Mouse (Mus musculus) spleen, adult 2 months (tissue): ENCODE measurements around the gene Prss54.

Source experiments
- CTCF ChIP-seq: fragments of 200-500 bp; IDR thresholded peaks from 2 replicates; pipeline ENCODE4 v1.5.1; 2011; ENCODE audit warnings: mild to moderate bottlenecking, inconsistent platforms; ENCODE audit not compliant: insufficient read depth, insufficient read length, insufficient replicate concordance; ENCODE audit errors: extremely low read depth
- POLR2A ChIP-seq: fragments of 200-500 bp; IDR thresholded peaks from 2 replicates; pipeline ENCODE4 v1.6.1; 2011; ENCODE audit warnings: low read depth, low read length, inconsistent platforms

DNA sequence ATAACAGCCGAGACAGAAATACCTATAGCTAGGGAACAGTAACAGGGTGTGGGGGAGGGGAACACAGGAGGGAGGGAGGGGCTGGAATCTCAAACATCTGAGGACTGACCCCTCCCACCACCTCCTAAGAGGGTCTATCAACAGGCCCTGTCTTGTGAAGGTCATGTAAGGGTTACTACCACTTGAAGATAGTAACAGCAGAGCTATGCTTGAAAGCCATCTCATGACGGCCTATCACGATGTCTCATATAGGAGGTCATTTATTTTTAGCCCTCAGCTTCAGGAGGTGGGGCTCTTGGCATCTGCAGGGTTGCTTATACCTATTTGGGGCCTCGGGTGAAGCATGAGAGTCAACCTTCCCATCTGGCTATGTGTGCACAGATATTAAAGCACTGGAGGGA lies 20.7 kb upstream of the Prss54 start:
- TF ChIP-seq CTCF = no peak
- TF ChIP-seq POLR2A = no peak
